In the genomic region with DNA sequence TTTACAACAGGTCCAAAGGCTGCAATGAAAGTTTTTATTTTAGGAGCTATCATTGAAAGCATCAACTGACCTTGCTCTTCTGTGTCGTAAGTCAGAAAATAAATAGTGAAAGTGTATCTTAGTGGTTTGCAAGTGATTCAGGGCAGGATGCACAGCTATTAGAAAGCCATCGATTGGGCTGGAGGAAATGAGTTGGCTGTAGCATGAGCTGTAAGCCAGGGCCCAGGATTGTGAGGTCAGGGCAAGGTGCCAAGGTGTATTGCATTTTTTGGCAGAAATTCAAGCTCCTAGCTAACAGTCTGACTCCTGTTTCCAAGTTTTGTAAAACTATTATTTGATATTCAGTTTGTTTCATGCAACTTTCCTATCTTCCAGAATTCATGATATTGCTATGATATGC, we compare ENCODE assay signal across 13 mouse cellular contexts.
DNase-seq lines count a peak whose midpoint lies in the region; ATAC-seq and TF ChIP-seq lines count a peak whose summit lies in the region.
"Had no signal": no experiment of that assay in that cellular context is flagged by ENCODE, and none has a peak within 500 bp of the region (broad histone marks: within the 10 kb centered on the region; RNA-seq: fewer than 3 reads in every experiment).

No protein-coding gene starts in this region.

- 66% methylated on average over 2 of the region's 2 CpGs for WGBS in limb, embryonic 14.5 days
- 89% methylated on average over 2 of the region's 2 CpGs for WGBS in limb, embryonic 10.5 days

- H3K27ac ChIP-seq in limb, embryonic 14.5 days (replicated peaks; ENCODE audit: low read depth, low read length): no peak overlapping the region
- H3K27ac ChIP-seq in limb, embryonic 10.5 days: no peak overlapping the region
- H3K27ac ChIP-seq: hindbrain, embryonic 12.5 days had no signal

- no peaks in the 10 kb centered on the region for H3K36me3 ChIP-seq in limb, embryonic 14.5 days (ENCODE audit: control insufficient read depth, insufficient read depth, low read length)
- no peaks in the 10 kb centered on the region for H3K36me3 ChIP-seq in limb, embryonic 10.5 days
- H3K36me3 ChIP-seq: G1E; hindbrain, embryonic 12.5 days had no signal

- H3K9ac ChIP-seq in limb, embryonic 14.5 days (ENCODE audit: low read depth, low read length, severe bottlenecking): no peak overlapping the region
- H3K9ac ChIP-seq: hindbrain, embryonic 12.5 days had no signal

- no peak for ATAC-seq in limb, embryonic 14.5 days (ENCODE audit: low FRiP score, low read depth)
- ATAC-seq in megakaryocyte progenitor cell, adult 5-6 weeks (replicated peaks; ENCODE audit: poor library complexity): no peak
- ATAC-seq: lung, postnatal 0 days had no signal

- peak; percentile 5 for DNase-seq in cerebellum, adult 8-10 months
- DNase-seq in cerebellum, adult 11 months: no peak
- peak; percentile 60 for DNase-seq in limb, embryonic 14.5 days (ENCODE audit: low spot score)
- no peak for DNase-seq in limb, embryonic 10.5 days (ENCODE audit: low spot score)
- peak; percentile 30 for DNase-seq in adrenal gland, adult 8-10 months
- DNase-seq in heart, postnatal 4 days: peak; percentile 47
- no peak for DNase-seq in layer of hippocampus, adult 18-20 months (ENCODE audit: low spot score in 2 of 2)
- DNase-seq: gastrocnemius, postnatal 10 days; spleen, adult 18-20 months had no signal

- H3K4me1 ChIP-seq in limb, embryonic 14.5 days (ENCODE audit: control insufficient read depth, insufficient read depth, low read length): no peaks in the 10 kb centered on the region
- H3K4me1 ChIP-seq in limb, embryonic 10.5 days: no peaks in the 10 kb centered on the region
- H3K4me1 ChIP-seq: hindbrain, embryonic 12.5 days had no signal

- TF ChIP-seq POLR2A in limb, embryonic 14.5 days (IDR thresholded peaks at IDR 0.05; ENCODE audit: borderline replicate concordance, extremely low read depth, insufficient read depth, insufficient read length): no peak

- no peaks in the 10 kb centered on the region for H3K9me3 ChIP-seq in limb, embryonic 14.5 days (ENCODE audit: control insufficient read depth, low read length)
- H3K9me3 ChIP-seq in limb, embryonic 10.5 days (replicated peaks): no peaks in the 10 kb centered on the region
- H3K9me3 ChIP-seq: G1E; hindbrain, embryonic 12.5 days had no signal

- H3K4me3 ChIP-seq in limb, embryonic 14.5 days (replicated peaks; ENCODE audit: low read length): no peak overlapping the region
- H3K4me3 ChIP-seq in limb, embryonic 10.5 days: no peak overlapping the region
- H3K4me3 ChIP-seq: hindbrain, embryonic 12.5 days had no signal

- H3K27me3 ChIP-seq in limb, embryonic 14.5 days (ENCODE audit: control insufficient read depth, insufficient read depth, low read length): no peaks in the 10 kb centered on the region
- no peaks in the 10 kb centered on the region for H3K27me3 ChIP-seq in limb, embryonic 10.5 days (ENCODE audit: low read depth, poor library complexity, severe bottlenecking)
- H3K27me3 ChIP-seq: hindbrain, embryonic 12.5 days had no signal

- H3K4me2 ChIP-seq in limb, embryonic 14.5 days (replicated peaks; ENCODE audit: low read depth, low read length, severe bottlenecking): no peak overlapping the region
- H3K4me2 ChIP-seq: hindbrain, embryonic 12.5 days had no signal

Comparison
In these comparisons a context has a peak if more than half of its experiments do, and no peak if none do; other contexts are left out.
1. DNase-seq: peak in cerebellum, adult 8-10 months (single experiment), limb, embryonic 14.5 days (single experiment), adrenal gland, adult 8-10 months (single experiment) and heart, postnatal 4 days (single experiment); none in cerebellum, adult 11 months (single experiment), limb, embryonic 10.5 days (single experiment) and layer of hippocampus, adult 18-20 months (0 of 2).